Mouse (Mus musculus) heart, adult 18-20 months (tissue): Measurements from ENCODE around the gene Itpr3. TPM values are rescaled to one million over a fixed set of nuclear protein-coding genes. Genes with fewer than 3 reads are reported as not detected.

Experiments
- DNase-seq, 2 experiments: peaks; one replicate each; pipeline ENCODE4 v3.0.0; 2021 to 2022; ENCODE audit warnings: mixed read lengths in 1 of 2
- total RNA-seq, 2 experiments: library from RNA; stranded (reverse); gene quantifications; 2 replicates each; pipeline ENCODE4 v1.2.3; 2021

Itpr3 gene
- total RNA-seq, 2 experiments from 2014 or later = 4.1 to 5.8 TPM

- DNase-seq = no peak
Observed at GRCm38 (mm10) chr17:27119540-27119895, 62.4 kb downstream of the Itpr3 start.

- DNase-seq = no peak
Observed at GRCm38 (mm10) chr17:27119954-27120353, 62.9 kb downstream of the Itpr3 start.

- peak; percentile 69 to 82 for DNase-seq
Observed at GRCm38 (mm10) chr17:27120561-27121024, 63.5 kb downstream of the Itpr3 start.

- no peak for DNase-seq
Observed at GRCm38 (mm10) chr17:27121266-27121665, 64.2 kb downstream of the Itpr3 start.

GRCm38 (mm10) chr17:27121781-27122180, 64.7 kb downstream of the Itpr3 start:
- DNase-seq = no peak

GRCm38 (mm10) chr17:27122701-27123100, 65.6 kb downstream of the Itpr3 start:
- no peak for DNase-seq

- DNase-seq = no peak
Observed at GRCm38 (mm10) chr17:27123103-27123502, 66.0 kb downstream of the Itpr3 start.

- no peak for DNase-seq
Observed at GRCm38 (mm10) chr17:27123813-27124375, 66.8 kb downstream of the Itpr3 start.

GRCm38 (mm10) chr17:27125185-27125584, 68.1 kb downstream of the Itpr3 start:
- peak; percentile 62 to 83 for DNase-seq

GRCm38 (mm10) chr17:27125669-27126202, 68.6 kb downstream of the Itpr3 start:
- DNase-seq = no peak

- no peak for DNase-seq
Observed at GRCm38 (mm10) chr17:27126974-27127373, 69.9 kb downstream of the Itpr3 start.

GRCm38 (mm10) chr17:27128189-27128588, 71.1 kb downstream of the Itpr3 start:
- DNase-seq = no peak

- DNase-seq = no peak
Observed at GRCm38 (mm10) chr17:27129291-27129690, 72.2 kb downstream of the Itpr3 start.

GRCm38 (mm10) chr17:27129819-27130218, 72.7 kb downstream of the Itpr3 start:
- DNase-seq = no peak

GRCm38 (mm10) chr17:27130246-27130645, 73.1 kb downstream of the Itpr3 start:
- DNase-seq = no peak

- DNase-seq = no peak
Observed at GRCm38 (mm10) chr17:27131240-27131665, 74.1 kb downstream of the Itpr3 start.

- DNase-seq = no peak
Observed at GRCm38 (mm10) chr17:27132238-27132637, 75.1 kb downstream of the Itpr3 start.

- peak; percentile 98 for DNase-seq
Observed at GRCm38 (mm10) chr17:27133551-27134141, 76.5 kb downstream of the Itpr3 start, which contains the start of gene Uqcc2. Gene Uqcc2 (minus strand): TSS chr17:27133916.

- DNase-seq = no peak
Observed at GRCm38 (mm10) chr17:27134187-27134586, 77.1 kb downstream of the Itpr3 start.

GRCm38 (mm10) chr17:27134715-27135114, 77.6 kb downstream of the Itpr3 start:
- DNase-seq = no peak

GRCm38 (mm10) chr17:27138396-27138795, 81.3 kb downstream of the Itpr3 start:
- DNase-seq = no peak

GRCm38 (mm10) chr17:27139304-27139703, 82.2 kb downstream of the Itpr3 start:
- DNase-seq = no peak

GRCm38 (mm10) chr17:27140262-27140661, 83.2 kb downstream of the Itpr3 start:
- no peak for DNase-seq

GRCm38 (mm10) chr17:27141971-27142450, 84.9 kb downstream of the Itpr3 start:
- DNase-seq = peak; percentile 38 to 68
